Mouse (Mus musculus) E14TG2a.4 (cell line): ENCODE data around the gene Rsph14.
A peak's percentile ranks its signal among the peaks of the same experiment; 100 is the strongest.

Experiments used
- H3K27me3 ChIP-seq: 2 replicates; pipeline ENCODE4 v1.6.1; 2014; ENCODE audit warnings: low read length, control low read depth; ENCODE audit not compliant: insufficient read depth
- H3K36me3 ChIP-seq: 2 replicates; pipeline ENCODE4 v1.6.1; 2014; ENCODE audit warnings: low read length, control low read depth; ENCODE audit not compliant: insufficient read depth
- H3K4me1 ChIP-seq: replicated peaks from 2 replicates; pipeline ENCODE4 v1.6.1; 2014; ENCODE audit warnings: low read depth, low read length, control low read depth
- H3K4me3 ChIP-seq: replicated peaks from 2 replicates; pipeline ENCODE4 v1.5.1; 2014; ENCODE audit warnings: mild to moderate bottlenecking, low read length
- H3K9me3 ChIP-seq: 2 replicates; pipeline ENCODE4 v1.6.1; 2014; ENCODE audit warnings: low read length, control low read depth
- CTCF ChIP-seq: conservative IDR thresholded peaks from 2 replicates; pipeline ENCODE4 v1.5.1; 2014; ENCODE audit warnings: low read length
- NANOG ChIP-seq: IDR thresholded peaks from 2 replicates; pipeline ENCODE4 v1.6.1; 2014; ENCODE audit warnings: borderline replicate concordance, low read length, mixed read lengths
- POU5F1 ChIP-seq: IDR thresholded peaks from 2 replicates; pipeline ENCODE4 v1.6.1; 2014; ENCODE audit warnings: low read length, borderline replicate concordance

Rsph14 gene

GRCm38 (mm10) chr10:75021138-75021537 is 11.2 kb downstream of the Rsph14 start:
- TF ChIP-seq CTCF (peak; percentile 77), NANOG (no peak)
- Histone ChIP-seq H3K36me3 (no peaks in the 10 kb centered on the region), H3K4me1 (peaks cover 4% of the 10 kb centered on the region; the same call in 1 of the 2 replicates), H3K4me3 (no peak overlapping the region), H3K9me3 (no peaks in the 10 kb centered on the region), H3K27me3 (peaks cover 12% of the 10 kb centered on the region; the same call in 1 of the 2 replicates)

DNA sequence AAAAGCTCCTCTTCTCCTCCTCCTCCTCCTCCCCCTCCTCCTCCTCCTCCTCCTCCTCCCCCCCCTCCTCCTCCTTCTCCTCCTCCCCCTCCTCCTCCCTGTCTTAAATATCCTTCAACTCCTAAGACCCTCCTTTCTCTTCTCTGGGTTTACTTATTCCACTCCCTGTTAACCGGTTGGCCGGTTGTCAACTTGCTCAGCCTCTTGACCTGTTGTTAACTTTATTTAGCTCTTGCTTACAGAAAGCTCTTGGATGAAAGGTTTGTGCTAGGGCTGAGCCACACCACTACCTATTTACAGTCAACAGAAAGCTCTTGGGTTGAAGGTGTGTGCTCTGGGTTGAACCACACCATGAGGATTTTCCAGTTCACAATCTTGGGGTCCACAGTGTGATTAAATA is 12.1 kb downstream of the Rsph14 start:
- peaks cover 4% of the 10 kb centered on the region; the same call in 1 of the 2 replicates for H3K4me1 ChIP-seq
- H3K9me3 ChIP-seq: no peaks in the 10 kb centered on the region
- no peak for TF ChIP-seq CTCF
- no peak for TF ChIP-seq POU5F1
- TF ChIP-seq NANOG: no peak
- no peaks in the 10 kb centered on the region for H3K36me3 ChIP-seq
- no peak overlapping the region for H3K4me3 ChIP-seq
- H3K27me3 ChIP-seq: peaks cover 12% of the 10 kb centered on the region; the same call in 1 of the 2 replicates

GRCm38 (mm10) chr10:75016481-75016880 is 15.9 kb downstream of the Rsph14 start:
- TF ChIP-seq NANOG (no peak), POU5F1 (no peak), CTCF (no peak)
- H3K9me3 ChIP-seq: no peaks in the 10 kb centered on the region
- peaks cover 3% of the 10 kb centered on the region; the same call in 1 of the 2 replicates for H3K4me1 ChIP-seq
- H3K4me3 ChIP-seq: no peak overlapping the region
- H3K36me3 ChIP-seq: no peaks in the 10 kb centered on the region
- peaks cover 28% of the 10 kb centered on the region for H3K27me3 ChIP-seq

- no peak overlapping the region for H3K4me3 ChIP-seq
- H3K36me3 ChIP-seq: no peaks in the 10 kb centered on the region
- peaks cover 33% of the 10 kb centered on the region for H3K27me3 ChIP-seq
- TF ChIP-seq NANOG (no peak), POU5F1 (no peak), CTCF (no peak)
- H3K9me3 ChIP-seq: no peaks in the 10 kb centered on the region
- 0 out of 2 replicates have a peak, but pooled peaks cover 3% of the 10 kb centered on the region for H3K4me1 ChIP-seq
Observed at GRCm38 (mm10) chr10:75015465-75015864, 16.9 kb downstream of the Rsph14 start.

DNA sequence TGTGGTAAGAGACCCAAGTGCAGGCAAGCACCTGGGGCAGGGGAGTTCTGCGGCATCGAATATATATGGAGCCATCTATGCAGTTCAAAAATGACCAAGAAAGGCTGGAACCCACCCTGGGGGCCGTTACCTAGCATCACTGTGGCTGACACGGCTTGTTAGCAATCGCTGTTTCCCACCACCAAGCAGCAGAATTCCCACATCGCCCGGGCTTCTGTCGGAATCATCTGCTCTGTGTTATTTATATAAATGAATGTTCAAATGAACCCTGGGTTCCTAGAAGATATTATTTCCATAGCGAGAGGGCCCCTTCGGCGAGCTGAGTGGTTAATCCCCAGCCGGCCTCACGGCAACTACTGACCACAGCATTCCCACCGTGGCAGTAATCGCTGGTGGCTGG is 21.7 kb downstream of the Rsph14 start:
- H3K4me3 ChIP-seq: no peak overlapping the region
- peaks cover 26% of the 10 kb centered on the region for H3K27me3 ChIP-seq
- no peak for TF ChIP-seq CTCF
- H3K9me3 ChIP-seq: no peaks in the 10 kb centered on the region
- H3K4me1 ChIP-seq: peaks cover 14% of the 10 kb centered on the region; the same call in 1 of the 2 replicates
- no peaks in the 10 kb centered on the region for H3K36me3 ChIP-seq

DNA sequence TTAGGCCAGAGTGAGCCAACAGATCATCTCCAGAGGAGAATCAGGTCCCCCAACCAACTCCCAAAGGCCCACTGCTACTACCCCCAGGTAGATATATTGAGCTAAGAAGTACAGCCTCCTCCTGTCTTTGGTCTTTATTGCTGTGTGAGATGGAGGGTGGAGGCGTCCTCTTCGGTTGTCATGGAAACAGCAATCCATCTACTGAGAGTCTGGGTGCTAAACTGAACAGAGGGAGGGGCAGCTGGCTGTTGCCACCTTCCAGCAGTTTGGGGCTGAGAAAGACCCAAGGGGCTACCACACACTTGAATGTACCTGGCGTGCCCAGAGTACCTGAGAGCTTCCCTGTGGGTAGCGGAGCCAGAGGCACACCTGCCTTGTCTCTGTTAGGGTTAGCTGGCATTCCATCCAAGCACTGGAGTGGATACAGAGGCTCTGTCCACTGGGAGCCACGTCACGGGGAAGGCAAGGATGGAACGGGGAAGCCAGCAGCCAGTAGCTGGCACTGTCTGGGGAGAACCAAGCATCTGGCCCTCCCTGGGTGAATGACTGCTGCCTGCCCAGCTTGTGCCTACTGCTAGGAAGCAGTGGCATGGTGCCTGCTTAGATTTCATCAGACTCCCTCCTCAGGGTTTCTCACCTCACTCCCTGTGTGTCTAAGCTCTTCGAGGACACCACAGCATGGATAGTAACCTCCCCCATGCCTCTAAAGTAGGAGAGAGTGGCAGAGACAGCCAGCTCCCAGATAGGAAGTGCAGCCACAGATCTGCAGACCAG is 25.3 kb downstream of the Rsph14 start:
- Histone ChIP-seq H3K36me3 (no peaks in the 10 kb centered on the region), H3K27me3 (peaks cover 10% of the 10 kb centered on the region), H3K4me3 (no peak overlapping the region), H3K9me3 (no peaks in the 10 kb centered on the region), H3K4me1 (peaks cover 16% of the 10 kb centered on the region)
- TF ChIP-seq CTCF: no peak
- TF ChIP-seq POU5F1: no peak
- TF ChIP-seq NANOG: no peak

- Histone ChIP-seq H3K27me3 (peaks cover 3% of the 10 kb centered on the region; the same call in 1 of the 2 replicates), H3K4me1 (peaks cover 16% of the 10 kb centered on the region), H3K9me3 (no peaks in the 10 kb centered on the region), H3K36me3 (no peaks in the 10 kb centered on the region), H3K4me3 (no peak overlapping the region)
- TF ChIP-seq NANOG (no peak), CTCF (no peak), POU5F1 (no peak)
Observed at GRCm38 (mm10) chr10:75004067-75004466, 28.3 kb downstream of the Rsph14 start.

DNA sequence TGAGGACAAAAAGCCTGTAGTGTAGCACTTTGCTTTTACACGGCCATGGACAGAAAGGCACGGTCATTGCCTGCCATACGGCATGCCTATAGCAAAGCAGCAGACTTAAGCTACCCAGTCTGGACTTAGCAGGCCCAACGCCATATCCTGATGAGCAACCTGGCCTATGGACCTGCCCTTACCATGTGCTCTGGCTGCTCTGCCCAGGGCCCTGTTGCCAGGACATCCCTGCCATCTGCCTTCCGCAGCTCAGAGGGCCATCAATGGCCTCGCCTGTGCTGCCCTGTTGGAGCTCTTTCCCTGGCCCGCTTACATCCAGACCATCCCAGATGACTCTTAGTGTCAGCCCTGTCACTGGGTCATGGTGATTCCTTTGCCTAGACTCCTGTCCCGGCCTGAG is 31.0 kb downstream of the Rsph14 start:
- H3K9me3 ChIP-seq: no peaks in the 10 kb centered on the region
- no peak overlapping the region for H3K4me3 ChIP-seq
- peaks cover 5% of the 10 kb centered on the region for H3K4me1 ChIP-seq
- no peak for TF ChIP-seq CTCF
- TF ChIP-seq NANOG: no peak
- no peak for TF ChIP-seq POU5F1
- H3K27me3 ChIP-seq: peaks cover 8% of the 10 kb centered on the region; the same call in 1 of the 2 replicates
- H3K36me3 ChIP-seq: no peaks in the 10 kb centered on the region

DNA sequence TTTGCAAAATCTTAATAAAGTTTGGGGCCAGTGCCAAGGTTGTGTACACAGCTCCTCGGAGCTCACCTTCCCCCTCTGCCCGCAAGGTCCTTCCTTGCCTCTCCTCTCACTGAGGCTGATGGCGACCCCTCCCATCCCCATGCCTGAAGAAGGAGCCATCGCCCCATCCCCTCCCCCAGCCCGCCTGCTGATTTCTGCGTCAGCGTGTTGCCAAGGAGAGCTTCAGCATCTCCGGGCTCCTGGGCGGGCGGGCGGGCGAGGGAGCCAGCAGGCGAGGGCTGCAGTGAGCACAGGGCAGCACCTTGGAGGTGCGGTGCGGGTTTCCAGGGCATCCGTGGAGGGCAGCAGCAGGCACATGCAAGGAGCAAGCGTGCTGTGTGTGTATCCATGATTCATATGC is 37.0 kb downstream of the Rsph14 start:
- H3K4me1 ChIP-seq: peaks cover 27% of the 10 kb centered on the region
- peaks cover 57% of the 10 kb centered on the region for H3K27me3 ChIP-seq
- no peaks in the 10 kb centered on the region for H3K9me3 ChIP-seq
- no peak overlapping the region for H3K4me3 ChIP-seq
- TF ChIP-seq NANOG (no peak), POU5F1 (no peak), CTCF (no peak)
- peaks cover 12% of the 10 kb centered on the region for H3K36me3 ChIP-seq
